Mouse (Mus musculus) liver, embryonic 15.5 days (tissue): ENCODE results near the gene Eras. TPM values are rescaled to one million over a fixed set of nuclear protein-coding genes. Genes with fewer than 3 reads are reported as not detected.

Experiments used
- polyA plus RNA-seq: library from polyadenylated mRNA; unstranded; fragments of >200 nt; fragmentation: Nextera tagmentation; extraction: Ambion mirVana; gene quantifications from 2 replicates; pipeline ENCODE4 v1.2.1, GENCODE M21; 2015

Gene Eras
- polyA plus RNA-seq, 1 experiment from 2014 or later, result not detected

Other genes with a start within 250 kb of the Eras start
- 0.09 and 0.12 TPM in 2 replicates for gene Magix, start 247.4 kb downstream of the Eras start, polyA plus RNA-seq
- 13.3 and 14.1 TPM in 2 replicates for gene Gpkow, start 231.5 kb downstream of the Eras start, polyA plus RNA-seq
- gene Wdr45, start 214.3 kb downstream of the Eras start, polyA plus RNA-seq, result 16.0 and 17.5 TPM in 2 replicates
- gene Gm45208, start 206.4 kb downstream of the Eras start, polyA plus RNA-seq, result 0.31 TPM in 1 of 2 replicates, not detected in the other
- 5.6 and 5.8 TPM in 2 replicates for gene Praf2, start 200.2 kb downstream of the Eras start, polyA plus RNA-seq
- 0.92 and 1.5 TPM in 2 replicates for gene Ccdc120, start 177.7 kb downstream of the Eras start, polyA plus RNA-seq
- gene Tfe3, start 166.0 kb downstream of the Eras start, polyA plus RNA-seq, result 9.2 and 11.8 TPM in 2 replicates
- 25.5 and 27.4 TPM in 2 replicates for gene Gripap1, start 138.8 kb downstream of the Eras start, polyA plus RNA-seq
- gene Kcnd1, start 106.3 kb downstream of the Eras start, polyA plus RNA-seq, result 0.18 and 0.37 TPM in 2 replicates
- gene Otud5, start 87.2 kb downstream of the Eras start, polyA plus RNA-seq, result 44.9 and 54.4 TPM in 2 replicates
- gene Pim2, start 50.3 kb downstream of the Eras start, polyA plus RNA-seq, result 3.5 TPM in 2 replicates
- gene Slc35a2, start 44.6 kb downstream of the Eras start, polyA plus RNA-seq, result 14.3 and 17.5 TPM in 2 replicates
- 38.1 and 39.7 TPM in 2 replicates for gene Pqbp1, start 29.3 kb downstream of the Eras start, polyA plus RNA-seq
- 94.8 and 102 TPM in 2 replicates for gene Timm17b, start 29.2 kb downstream of the Eras start, polyA plus RNA-seq
- not detected in 2 replicates for gene Gm10491, start 20.8 kb downstream of the Eras start, polyA plus RNA-seq
- not detected in 2 replicates for gene Gm10490, start 19.1 kb downstream of the Eras start, polyA plus RNA-seq
- 0.12 and 0.18 TPM in 2 replicates for gene Pcsk1n, start 8.8 kb downstream of the Eras start, polyA plus RNA-seq
- gene Hdac6, start 19.3 kb upstream of the Eras start, polyA plus RNA-seq, result 10.7 and 12.1 TPM in 2 replicates
- gene Gata1, start 49.5 kb upstream of the Eras start, polyA plus RNA-seq, result 117 and 126 TPM in 2 replicates
- 0.26 and 0.36 TPM in 2 replicates for gene Glod5, start 89.9 kb upstream of the Eras start, polyA plus RNA-seq
- 31.4 and 33.0 TPM in 2 replicates for gene Suv39h1, start 146.2 kb upstream of the Eras start, polyA plus RNA-seq
- gene Was, start 161.9 kb upstream of the Eras start, polyA plus RNA-seq, result 2.1 and 2.2 TPM in 2 replicates
- gene Wdr13, start 204.3 kb upstream of the Eras start, polyA plus RNA-seq, result 6.0 and 6.2 TPM in 2 replicates
- gene Rbm3, start 217.3 kb upstream of the Eras start, polyA plus RNA-seq, result 228 and 253 TPM in 2 replicates
- gene Tbc1d25, start 247.6 kb upstream of the Eras start, polyA plus RNA-seq, result 4.9 and 5.5 TPM in 2 replicates